Mouse (Mus musculus) MEL (cell line): Measurements from ENCODE around the gene Gstt3. TPM values are rescaled to one million over a fixed set of nuclear protein-coding genes. Genes with fewer than 3 reads are reported as not detected.

Experiments used
- DNase-seq: peaks from one replicate; pipeline ENCODE4 v3.0.0; 2011; ENCODE audit warnings: low read depth, low spot score
- H3K27ac ChIP-seq: 2 replicates; pipeline ENCODE4 v1.5.1; 2012; ENCODE audit warnings: low read depth, mild to moderate bottlenecking, control low read depth, low read length, moderate library complexity; ENCODE audit not compliant: control insufficient read depth
- H3K27me3 ChIP-seq, 2 experiments: fragments of 150-350 bp in 1 of 2; sonication (generic) in 1 of 2; 2 replicates each; pipeline ENCODE4 v1.6.1; 2012; ENCODE audit warnings: low read length in 2 of 2, mild to moderate bottlenecking in 2 of 2, improper control_type of control experiment in 1 of 2, moderate library complexity in 1 of 2; ENCODE audit not compliant: insufficient read depth in 2 of 2, control insufficient read depth in 1 of 2
- H3K36me3 ChIP-seq, 2 experiments: 2 replicates each; pipeline ENCODE4 v1.6.1; 2012 to 2014; ENCODE audit warnings: low read length in 2 of 2, improper control_type of control experiment in 1 of 2, inconsistent platforms in 1 of 2, mild to moderate bottlenecking in 1 of 2; ENCODE audit not compliant: insufficient read depth in 2 of 2, control insufficient read depth in 1 of 2
- H3K4me1 ChIP-seq, 2 experiments: fragments of 150-350 bp in 1 of 2; sonication (generic) in 1 of 2; 2 replicates each; pipeline ENCODE4 v1.6.1; 2012; ENCODE audit warnings: low read length in 2 of 2, improper control_type of control experiment in 1 of 2, mild to moderate bottlenecking in 1 of 2; ENCODE audit not compliant: insufficient read depth in 2 of 2, control insufficient read depth in 1 of 2
- H3K4me3 ChIP-seq, 2 experiments: fragments of 150-350 bp in 1 of 2; sonication (generic) in 1 of 2; 2 replicates each; pipeline ENCODE4 v1.5.1; 2012; ENCODE audit warnings: low read depth in 2 of 2, low read length in 2 of 2, mild to moderate bottlenecking in 2 of 2, moderate library complexity in 2 of 2, control low read depth in 1 of 2, improper control_type of control experiment in 1 of 2; ENCODE audit not compliant: control insufficient read depth in 1 of 2, insufficient read depth in 1 of 2
- H3K79me2 ChIP-seq: 2 replicates; pipeline ENCODE4 v1.6.1; 2012; ENCODE audit warnings: mild to moderate bottlenecking, low read length, moderate library complexity; ENCODE audit not compliant: control insufficient read depth, poor library complexity, insufficient read depth
- H3K9ac ChIP-seq: 2 replicates; pipeline ENCODE4 v1.6.1; 2012; ENCODE audit warnings: low read depth, mild to moderate bottlenecking, control low read depth, low read length, moderate library complexity; ENCODE audit not compliant: control insufficient read depth, poor library complexity, severe bottlenecking
- H3K9me3 ChIP-seq: fragments of 150-350 bp; sonication (generic); replicated peaks from 2 replicates; pipeline ENCODE4 v1.6.1; 2012; ENCODE audit warnings: mild to moderate bottlenecking, low read length, improper control_type of control experiment, moderate library complexity; ENCODE audit not compliant: insufficient read depth
- BHLHE40 ChIP-seq: IDR thresholded peaks from 2 replicates; pipeline ENCODE4 v1.6.1; 2012; ENCODE audit warnings: low read depth, mild to moderate bottlenecking, inconsistent platforms, low read length, improper control_type of control experiment, borderline replicate concordance
- CHD2 ChIP-seq: IDR thresholded peaks from 2 replicates; pipeline ENCODE4 v1.6.1; 2011; ENCODE audit warnings: low read length, improper control_type of control experiment
- E2F4 ChIP-seq: IDR thresholded peaks from 2 replicates; pipeline ENCODE4 v1.6.1; 2011; ENCODE audit warnings: low read depth, low read length, improper control_type of control experiment, borderline replicate concordance
- ETS1 ChIP-seq: IDR thresholded peaks from 2 replicates; pipeline ENCODE4 v1.6.1; 2012; ENCODE audit warnings: low read depth, mild to moderate bottlenecking, inconsistent platforms, low read length, improper control_type of control experiment, moderate library complexity
- GATA1 ChIP-seq: IDR thresholded peaks from 2 replicates; pipeline ENCODE4 v1.6.1; 2011; ENCODE audit warnings: low read depth, low read length, improper control_type of control experiment
- HCFC1 ChIP-seq: IDR thresholded peaks from 2 replicates; pipeline ENCODE4 v1.6.1; 2012; ENCODE audit warnings: low read depth, mild to moderate bottlenecking, inconsistent platforms, low read length, improper control_type of control experiment, moderate library complexity
- JUND ChIP-seq: IDR thresholded peaks from 2 replicates; pipeline ENCODE4 v1.6.1; 2011; ENCODE audit warnings: low read depth, mild to moderate bottlenecking, improper control_type of control experiment, low read length
- MAX ChIP-seq: IDR thresholded peaks from 2 replicates; pipeline ENCODE4 v1.6.1; 2011; ENCODE audit warnings: low read length, improper control_type of control experiment
- MEF2A ChIP-seq: IDR thresholded peaks from 2 replicates; pipeline ENCODE4 v1.6.1; 2014; ENCODE audit warnings: low read depth, mild to moderate bottlenecking, inconsistent platforms, low read length, improper control_type of control experiment; ENCODE audit not compliant: poor library complexity, insufficient replicate concordance, severe bottlenecking; ENCODE audit errors: extremely low read depth
- MYC ChIP-seq: IDR thresholded peaks from 2 replicates; pipeline ENCODE4 v1.6.1; 2011; ENCODE audit warnings: low read depth, mild to moderate bottlenecking, low read length, improper control_type of control experiment, moderate library complexity
- POLR2A ChIP-seq, 2 experiments: IDR thresholded peaks; 2 replicates each; pipeline ENCODE4 v1.6.1; 2011 to 2012; ENCODE audit warnings: low read length in 2 of 2, mild to moderate bottlenecking in 2 of 2, control low read depth in 1 of 2, improper control_type of control experiment in 1 of 2, low read depth in 1 of 2, moderate library complexity in 1 of 2; ENCODE audit not compliant: control insufficient read depth in 1 of 2, insufficient read depth in 1 of 2, poor library complexity in 1 of 2
- POLR2AphosphoS2 ChIP-seq: IDR thresholded peaks from 2 replicates; pipeline ENCODE4 v1.6.1; 2011; ENCODE audit warnings: low read length, improper control_type of control experiment
- POLR2AphosphoS5 ChIP-seq: IDR thresholded peaks from 2 replicates; pipeline ENCODE4 v1.6.1; 2012; ENCODE audit warnings: low read depth, borderline replicate concordance, mild to moderate bottlenecking, inconsistent platforms, low read length, moderate library complexity, mixed read lengths
- SMC3 ChIP-seq: IDR thresholded peaks from 2 replicates; pipeline ENCODE4 v1.6.1; 2011; ENCODE audit warnings: low read depth, low read length, improper control_type of control experiment
- USF1 ChIP-seq: IDR thresholded peaks from 2 replicates; pipeline ENCODE4 v1.6.1; 2014; ENCODE audit warnings: low read depth, mild to moderate bottlenecking, inconsistent platforms, low read length, improper control_type of control experiment, moderate library complexity
- ZC3H11A ChIP-seq: IDR thresholded peaks from 2 replicates; pipeline ENCODE4 v1.6.1; 2012; ENCODE audit warnings: low read depth, mild to moderate bottlenecking, inconsistent platforms, low read length, improper control_type of control experiment
- ZKSCAN1 ChIP-seq: IDR thresholded peaks from 2 replicates; pipeline ENCODE4 v1.6.1; 2012; ENCODE audit warnings: low read depth, mild to moderate bottlenecking, inconsistent platforms, low read length, improper control_type of control experiment, moderate library complexity
- polyA plus RNA-seq, 2 experiments: library from polyadenylated mRNA; stranded (reverse) in 1 of 2; unstranded in 1 of 2; fragments of >175 nt in 1 of 2; fragments of >200 nt in 1 of 2; gene quantifications; 2 replicates each; pipeline versions ENCODE4 v1.2.1 to v1.2.4; 2012; ENCODE audit warnings: low replicate concordance in 2 of 2, low read depth in 1 of 2; ENCODE audit not compliant: insufficient read length in 2 of 2, insufficient read depth in 1 of 2, missing spikeins in 1 of 2
- total RNA-seq: library from RNA; depleted of rRNA; stranded (reverse); fragments of 300-350 nt; gene quantifications from 2 replicates; pipeline ENCODE4 v1.2.3, GENCODE M21; 2012

The Gstt3 gene
- total and polyA plus RNA-seq, 3 experiments = 4.0 to 10.2 TPM; not detected in 1

DNA sequence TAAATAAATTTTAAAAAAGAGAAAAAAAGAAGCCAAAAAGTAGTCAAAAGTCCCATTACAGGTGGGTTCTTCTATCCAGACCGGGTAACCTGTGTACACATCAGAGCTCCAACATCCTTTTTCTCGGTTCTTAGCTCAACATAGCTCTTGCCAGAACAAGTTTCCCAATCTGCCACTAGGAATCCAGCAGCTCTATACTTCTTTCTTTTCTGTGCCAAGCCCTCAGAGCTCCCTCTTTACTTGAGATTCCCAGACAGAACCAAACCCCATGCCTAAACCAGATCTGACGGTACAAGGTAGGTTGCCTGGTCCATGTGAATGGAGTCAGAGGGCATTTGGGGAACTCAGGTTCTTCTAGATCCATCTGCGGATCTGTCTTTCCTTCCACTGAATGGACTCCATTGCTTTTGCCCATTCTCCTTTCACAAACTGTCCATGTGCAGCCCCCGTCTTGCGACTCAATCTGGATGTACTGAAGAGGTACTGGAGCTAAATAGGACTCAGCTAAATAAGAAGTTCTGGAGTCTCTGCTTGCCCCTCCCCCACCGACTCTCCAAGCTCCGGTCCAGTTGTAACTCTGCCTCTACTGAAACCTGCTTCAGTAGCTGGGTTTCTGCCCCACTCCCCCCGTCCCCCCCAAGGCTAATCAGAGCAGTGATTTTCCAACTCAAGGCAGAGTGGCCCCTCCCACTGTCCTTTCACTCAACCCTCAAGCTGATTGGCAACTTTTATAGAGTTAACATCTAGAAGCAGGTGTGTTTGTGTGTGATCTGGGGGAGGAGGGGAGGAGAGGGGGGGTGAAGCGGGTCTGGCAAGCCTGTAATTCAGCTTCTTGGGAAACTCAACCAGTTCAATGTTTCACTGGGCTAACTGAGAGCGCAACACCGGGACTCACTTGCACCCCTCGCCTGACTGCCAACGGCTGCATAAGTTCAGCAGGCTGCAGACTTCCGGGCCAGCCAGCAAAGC lies 1.7 kb downstream of the Gstt3 start:
- Histone ChIP-seq H3K9me3 (no peaks in the 10 kb centered on the region), H3K27ac (no peak overlapping the region), H3K79me2 (no peaks in the 10 kb centered on the region; the same call in 1 of the 2 replicates), H3K27me3 (no peaks in the 10 kb centered on the region), H3K9ac (no peak overlapping the region), H3K36me3 (peaks cover 0 to 7% of the 10 kb centered on the region in 2 experiments; a peak in 1 of 4 replicates), H3K4me1 (peaks cover 0 to 13% of the 10 kb centered on the region in 2 experiments; a peak in 2 of 4 replicates), H3K4me3 (no peak overlapping the region)
- DNase-seq = no peak
- TF ChIP-seq MYC (no peak), POLR2A (IDR thresholded peaks at IDR 0.05; ENCODE audit: control insufficient read depth in 1 of 2, insufficient read depth in 1 of 2, low read depth in 1 of 2, low read length in 2 of 2, poor library complexity in 1 of 2) (no peak), POLR2AphosphoS5 (no peak), JUND (no peak), POLR2AphosphoS2 (no peak)

DNA sequence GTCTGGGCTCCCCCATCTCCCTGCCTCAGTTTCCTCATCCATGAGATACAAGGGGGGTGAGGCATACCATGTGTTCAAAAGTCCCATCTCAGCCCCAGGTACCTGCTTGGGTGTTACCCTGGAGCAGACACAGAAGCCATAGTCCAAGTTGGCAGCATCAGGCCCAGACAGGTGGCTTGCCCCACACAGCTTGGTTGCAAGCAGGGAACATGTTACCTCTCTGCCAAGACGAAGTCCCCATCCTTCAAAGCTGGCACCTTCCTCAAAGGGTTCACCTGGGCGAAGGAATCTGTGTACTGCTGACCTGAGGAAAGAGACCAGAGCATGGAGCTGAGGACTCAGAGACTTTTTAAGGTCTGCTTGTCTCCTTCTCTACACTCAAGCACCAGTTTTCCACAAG lies 3.3 kb downstream of the Gstt3 start:
- H3K27me3 ChIP-seq = no peaks in the 10 kb centered on the region
- DNase-seq = no peak
- H3K36me3 ChIP-seq = peaks cover 0 to 12% of the 10 kb centered on the region in 2 experiments; a peak in 2 of 4 replicates
- no peak overlapping the region for H3K27ac ChIP-seq
- no peak overlapping the region for H3K4me3 ChIP-seq
- H3K79me2 ChIP-seq = peaks cover under 1% of the 10 kb centered on the region; the same call in 1 of the 2 replicates
- no peak overlapping the region for H3K9ac ChIP-seq
- no peak for TF ChIP-seq ETS1
- TF ChIP-seq ZKSCAN1 = no peak
- TF ChIP-seq MAX = no peak
- no peak for TF ChIP-seq SMC3
- no peak for TF ChIP-seq BHLHE40
- TF ChIP-seq JUND = no peak
- no peak for TF ChIP-seq GATA1
- TF ChIP-seq MEF2A = no peak
- no peak for TF ChIP-seq USF1
- TF ChIP-seq MYC = no peak
- no peak for TF ChIP-seq HCFC1
- TF ChIP-seq CHD2 = no peak
- no peak for TF ChIP-seq E2F4
- TF ChIP-seq ZC3H11A = no peak
- TF ChIP-seq POLR2AphosphoS2 = no peak
- H3K4me1 ChIP-seq = peaks cover 0 to 13% of the 10 kb centered on the region in 2 experiments; a peak in 2 of 4 replicates
- H3K9me3 ChIP-seq = no peaks in the 10 kb centered on the region
